Mouse (Mus musculus): ENCODE results near the gene Pcmtd2. TPM values are rescaled to one million over a fixed set of nuclear protein-coding genes. Genes with fewer than 3 reads are reported as not detected.
"Not testable (repeated sequence)": the region's sequence is repeated elsewhere in the genome, so short reads cannot be mapped to it uniquely, and the experiment has no call there.

Pcmtd2 gene
- 10 to 100 TPM in 22 of 26 experiments, 1 to 10 TPM in 4; 6.0 to 73.2 (median 25.8) TPM for total RNA-seq (2018; cell fraction: chromatin; rRNA removed)
- total RNA-seq (2018; cell fraction: cytosol; rRNA removed) = 10 to 100 TPM in 23 of 26 experiments, 1 to 10 TPM in 3; 5.9 to 25.4 (median 13.1) TPM
- 10 to 100 TPM in 25 of 26 experiments, 1 to 10 TPM in 1; 9.0 to 69.0 (median 22.9) TPM for total RNA-seq (2018; cell fraction: nucleus; rRNA removed)
- polyA plus RNA-seq (2018) = 8.6 to 22.6 TPM (median 14.6 TPM) in 3 replicates

- under 1% methylated on average over 34 of the region's 35 CpGs for WGBS (ENCODE audit: missing documents)
- Histone ChIP-seq H3K27ac (peak within 1 kb of the TSS; percentile 45; the same call in 1 of the 2 replicates), H3K36me3 (ENCODE audit: inconsistent target) (peaks cover 6% of the 10 kb centered on the region; the same call in 1 of the 2 replicates), H3K4me3 (ENCODE audit: inconsistent target) (peak within 1 kb of the TSS; percentile 73), H3K79me2 (ENCODE audit: inconsistent target) (peaks cover 9% of the 10 kb centered on the region; the same call in 1 of the 2 replicates)
Observed at GRCm38 (mm10) chr2:181837372-181838292, at the start of gene Pcmtd2. TSS of gene Pcmtd2 (plus strand) at chr2:181837854.

- WGBS (ENCODE audit: missing documents) = 81% methylated on average over 6 of the region's 6 CpGs
- Histone ChIP-seq H3K4me3 (ENCODE audit: inconsistent target) (no peak overlapping the region), H3K27ac (no peak overlapping the region), H3K79me2 (ENCODE audit: inconsistent target) (no peaks in the 10 kb centered on the region), H3K36me3 (ENCODE audit: inconsistent target) (no peaks in the 10 kb centered on the region)
Observed at GRCm38 (mm10) chr2:181789396-181789795, 48.3 kb upstream of the Pcmtd2 start.

GRCm38 (mm10) chr2:181793186-181793585 lies 44.5 kb upstream of the Pcmtd2 start:
- WGBS (ENCODE audit: missing documents) = 88% methylated on average over 5 of the region's 8 CpGs
- H3K4me3 ChIP-seq (ENCODE audit: inconsistent target); H3K27ac ChIP-seq; H3K79me2 ChIP-seq (ENCODE audit: inconsistent target); H3K36me3 ChIP-seq (ENCODE audit: inconsistent target): not testable (repeated sequence)

GRCm38 (mm10) chr2:181795641-181796130 lies 42.0 kb upstream of the Pcmtd2 start:
- WGBS (ENCODE audit: missing documents) = 85% methylated on average over 3 of the region's 3 CpGs
- Histone ChIP-seq H3K36me3 (ENCODE audit: inconsistent target) (no peaks in the 10 kb centered on the region), H3K27ac (no peak overlapping the region), H3K4me3 (ENCODE audit: inconsistent target) (no peak overlapping the region), H3K79me2 (ENCODE audit: inconsistent target) (no peaks in the 10 kb centered on the region)

- H3K4me3 ChIP-seq (ENCODE audit: inconsistent target) = no peak overlapping the region
- no peaks in the 10 kb centered on the region for H3K79me2 ChIP-seq (ENCODE audit: inconsistent target)
- 75% methylated on average over 8 of the region's 8 CpGs for WGBS (ENCODE audit: missing documents)
- no peak overlapping the region for H3K27ac ChIP-seq
- no peaks in the 10 kb centered on the region for H3K36me3 ChIP-seq (ENCODE audit: inconsistent target)
Observed at GRCm38 (mm10) chr2:181797672-181798071, 40.0 kb upstream of the Pcmtd2 start.

- Histone ChIP-seq H3K36me3 (ENCODE audit: inconsistent target) (no peaks in the 10 kb centered on the region), H3K79me2 (ENCODE audit: inconsistent target) (no peaks in the 10 kb centered on the region), H3K27ac (no peak overlapping the region), H3K4me3 (ENCODE audit: inconsistent target) (no peak overlapping the region)
- 73% methylated on average over 2 of the region's 2 CpGs for WGBS (ENCODE audit: missing documents)
Observed at GRCm38 (mm10) chr2:181829032-181829650, 8.5 kb upstream of the Pcmtd2 start.

GRCm38 (mm10) chr2:181832745-181833144 lies 4.9 kb upstream of the Pcmtd2 start:
- H3K4me3 ChIP-seq (ENCODE audit: inconsistent target) = no peak overlapping the region
- no peak overlapping the region for H3K27ac ChIP-seq
- no peaks in the 10 kb centered on the region for H3K36me3 ChIP-seq (ENCODE audit: inconsistent target)
- 93% methylated on average over 2 of the region's 2 CpGs for WGBS (ENCODE audit: missing documents)
- no peaks in the 10 kb centered on the region for H3K79me2 ChIP-seq (ENCODE audit: inconsistent target)

GRCm38 (mm10) chr2:181838293-181838680 lies 633 bp downstream of the Pcmtd2 start:
- Histone ChIP-seq H3K4me3 (ENCODE audit: inconsistent target) (peak overlapping the region; percentile 73), H3K36me3 (ENCODE audit: inconsistent target) (peaks cover 12% of the 10 kb centered on the region; the same call in 1 of the 2 replicates), H3K27ac (no peak overlapping the region), H3K79me2 (ENCODE audit: inconsistent target) (peaks cover 9% of the 10 kb centered on the region; the same call in 1 of the 2 replicates)
- WGBS (ENCODE audit: missing documents) = 6% methylated on average over 3 of the region's 3 CpGs

- WGBS (ENCODE audit: missing documents) = 95% methylated on average over 5 of the region's 5 CpGs
- Histone ChIP-seq H3K27ac (no peak overlapping the region), H3K79me2 (ENCODE audit: inconsistent target) (no peaks in the 10 kb centered on the region), H3K36me3 (ENCODE audit: inconsistent target) (peaks cover 31% of the 10 kb centered on the region; the same call in 1 of the 2 replicates), H3K4me3 (ENCODE audit: inconsistent target) (no peak overlapping the region)
Observed at GRCm38 (mm10) chr2:181845709-181846394, 8.2 kb downstream of the Pcmtd2 start.

- peaks cover 10% of the 10 kb centered on the region; the same call in 1 of the 2 replicates for H3K36me3 ChIP-seq (ENCODE audit: inconsistent target)
- WGBS (ENCODE audit: missing documents) = 2% methylated on average over 35 of the region's 35 CpGs
- H3K4me3 ChIP-seq (ENCODE audit: inconsistent target) = peak within 1 kb of the TSS; percentile 83
- peaks cover 16% of the 10 kb centered on the region for H3K79me2 ChIP-seq (ENCODE audit: inconsistent target)
- peak within 1 kb of the TSS; percentile 42 for H3K27ac ChIP-seq
Observed at GRCm38 (mm10) chr2:181863791-181864535, 26.3 kb downstream of the Pcmtd2 start, which contains the start of gene Polr3k. TSS of gene Polr3k (plus strand) at chr2:181864337.

- peaks cover 15% of the 10 kb centered on the region; the same call in 1 of the 2 replicates for H3K36me3 ChIP-seq (ENCODE audit: inconsistent target)
- H3K4me3 ChIP-seq (ENCODE audit: inconsistent target) = peak overlapping the region; percentile 83
- peaks cover 16% of the 10 kb centered on the region for H3K79me2 ChIP-seq (ENCODE audit: inconsistent target)
- peak overlapping the region; percentile 42 for H3K27ac ChIP-seq
- WGBS (ENCODE audit: missing documents) = 0% methylated on average over 22 of the region's 22 CpGs
Observed at GRCm38 (mm10) chr2:181864536-181864860, 26.8 kb downstream of the Pcmtd2 start.

GRCm38 (mm10) chr2:181866931-181867330 lies 29.3 kb downstream of the Pcmtd2 start:
- Histone ChIP-seq H3K36me3 (ENCODE audit: inconsistent target) (peaks cover 23% of the 10 kb centered on the region; the same call in 1 of the 2 replicates), H3K4me3 (ENCODE audit: inconsistent target) (no peak overlapping the region), H3K27ac (no peak overlapping the region), H3K79me2 (ENCODE audit: inconsistent target) (peaks cover 16% of the 10 kb centered on the region)
- 57% methylated on average over 5 of the region's 5 CpGs for WGBS (ENCODE audit: missing documents)

GRCm38 (mm10) chr2:181871039-181871438 lies 33.4 kb downstream of the Pcmtd2 start:
- Histone ChIP-seq H3K27ac (no peak overlapping the region), H3K36me3 (ENCODE audit: inconsistent target) (peaks cover 23% of the 10 kb centered on the region; the same call in 1 of the 2 replicates), H3K79me2 (ENCODE audit: inconsistent target) (peaks cover under 1% of the 10 kb centered on the region; the same call in 1 of the 2 replicates), H3K4me3 (ENCODE audit: inconsistent target) (no peak overlapping the region)
- 92% methylated on average over 2 of the region's 2 CpGs for WGBS (ENCODE audit: missing documents)
